Mouse (Mus musculus) G1E-ER4 (cell line): Measurements from ENCODE around the gene Frg2f1. TPM values are rescaled to one million over a fixed set of nuclear protein-coding genes. Genes with fewer than 3 reads are reported as not detected.
"Not testable (repeated sequence)": the region's sequence is repeated elsewhere in the genome, so short reads cannot be mapped to it uniquely, and the experiment has no call there.

Experiments
- GATA1 ChIP-seq: IDR thresholded peaks from one replicate; pipeline ENCODE4 v1.8.0; 2012; ENCODE audit warnings: low read length, inconsistent platforms
- polyA plus RNA-seq: library from polyadenylated mRNA; stranded (reverse); fragments of >175 nt; gene quantifications from 2 replicates; pipeline ENCODE4 v1.2.3, GENCODE M21; 2012

The Frg2f1 gene
- polyA plus RNA-seq, result 5.6 and 11.9 TPM in 2 replicates

DNA sequence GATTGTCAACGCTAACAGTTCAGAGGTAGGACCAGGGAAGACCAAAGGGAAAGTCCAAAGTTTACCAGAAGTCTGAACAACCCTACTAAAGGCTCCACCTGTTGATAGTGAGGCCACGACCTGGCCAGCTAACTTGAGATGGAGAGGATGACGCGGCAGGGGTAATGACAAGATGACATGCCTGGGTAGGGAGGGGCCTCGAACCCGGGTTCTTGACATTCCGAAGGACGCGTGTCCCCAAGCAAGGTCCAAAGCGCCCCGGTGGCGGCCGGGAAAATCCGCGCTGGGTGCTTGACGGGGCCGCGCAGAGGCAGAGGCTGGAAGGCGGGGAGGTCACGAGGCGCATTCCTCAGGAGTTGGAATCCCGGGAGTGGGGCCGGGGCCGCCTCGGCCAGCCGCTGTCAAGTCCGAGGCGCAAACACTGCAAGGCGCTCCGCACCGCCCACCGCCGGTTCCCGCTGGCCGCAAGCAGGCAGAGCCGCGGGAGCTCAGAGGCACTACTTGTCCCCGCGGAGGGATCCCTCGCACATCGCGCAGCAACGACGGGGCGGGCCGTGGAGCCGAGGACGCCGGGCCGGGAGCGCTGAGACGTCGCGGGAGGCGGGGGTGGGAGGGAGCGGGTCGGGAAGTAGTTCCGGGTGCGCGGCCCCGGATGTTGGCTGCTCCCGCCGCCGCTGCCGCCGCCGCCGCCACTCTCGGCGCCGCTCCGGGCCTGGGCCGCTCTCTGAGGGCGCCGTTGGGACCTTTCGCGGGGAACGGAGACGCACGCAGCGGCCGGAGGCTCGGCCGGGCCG, at the start of gene Frg2f1:
Gene Frg2f1, minus strand, starts transcription at position 499 of the 794 bp plus-strand sequence.
- no peak for TF ChIP-seq GATA1

DNA sequence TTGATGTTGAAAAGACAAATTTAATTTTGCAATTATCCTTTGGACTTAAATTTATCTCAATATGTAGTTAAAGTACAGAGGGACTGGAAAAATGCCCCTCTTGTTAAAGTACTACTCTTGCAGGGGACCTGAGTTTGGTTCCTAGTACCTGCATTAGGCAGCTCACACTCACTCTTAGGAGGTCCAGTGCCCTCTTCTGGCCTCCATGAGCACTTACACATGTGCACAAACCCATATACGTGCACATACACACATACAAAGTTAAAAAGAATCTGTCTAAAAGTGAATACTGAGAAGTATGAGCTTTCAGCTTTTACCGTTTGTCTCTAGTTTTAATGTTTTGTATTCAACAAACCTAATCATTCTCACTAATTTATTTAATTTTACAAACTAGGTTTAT, 48.7 kb upstream of the Frg2f1 start:
- TF ChIP-seq GATA1, result no peak

DNA sequence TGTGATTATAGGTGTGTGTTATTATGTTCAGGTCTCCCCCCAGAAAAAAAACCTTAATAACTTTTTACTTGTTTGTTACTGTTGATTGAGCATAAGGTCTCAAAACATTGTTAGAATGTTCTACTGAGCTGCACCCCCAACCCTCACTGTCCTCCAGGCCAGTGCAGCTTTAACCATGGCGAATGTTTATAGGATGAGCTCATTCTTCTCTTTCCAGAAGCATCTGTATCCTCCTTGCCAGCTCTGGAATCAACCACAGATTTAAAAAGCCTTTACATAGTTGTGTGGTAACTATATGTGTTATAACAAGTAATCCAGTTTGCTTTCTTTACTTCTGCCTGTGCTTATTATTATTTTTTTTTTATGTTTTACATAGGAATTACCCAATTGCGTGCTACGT, 36.1 kb upstream of the Frg2f1 start:
- TF ChIP-seq GATA1, result no peak

DNA sequence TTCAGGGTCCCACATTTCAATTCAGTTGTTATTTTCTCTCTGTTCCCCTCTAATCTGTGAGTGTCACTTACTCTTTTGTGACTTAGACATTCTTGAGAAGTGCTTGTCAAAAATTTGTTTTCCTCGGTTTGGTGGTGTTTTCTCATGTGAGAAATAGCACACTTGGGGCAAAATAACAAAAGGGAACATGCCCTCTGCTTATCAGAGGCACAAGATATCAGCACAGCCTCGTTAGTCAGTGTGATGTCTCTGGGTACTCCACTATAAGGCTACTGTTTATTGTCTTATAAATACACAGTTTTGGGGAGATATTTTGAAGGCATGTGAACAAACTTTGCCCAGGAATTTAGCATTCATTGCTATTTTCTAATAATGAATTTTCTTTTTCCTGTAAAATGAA, 35.2 kb upstream of the Frg2f1 start:
- TF ChIP-seq GATA1, result no peak

DNA sequence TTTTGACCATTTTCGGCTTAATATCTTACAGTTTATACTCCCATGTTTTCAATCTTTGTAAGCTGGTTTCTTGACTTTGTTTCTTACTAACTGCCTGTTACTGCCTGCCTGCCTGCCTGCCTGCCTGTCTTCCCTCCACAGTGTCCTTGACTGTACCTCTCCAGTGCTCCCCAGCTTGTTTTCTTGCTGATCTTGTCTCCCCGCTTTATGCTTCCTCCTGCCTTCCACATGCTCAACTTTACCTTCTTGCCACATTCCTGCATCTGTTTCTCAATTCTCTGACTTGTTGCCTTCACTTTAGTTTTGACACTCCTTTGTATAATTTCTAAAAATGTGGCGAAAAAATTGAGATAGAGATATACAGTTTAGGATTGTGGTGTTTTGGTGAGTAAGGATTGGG, 33.4 kb upstream of the Frg2f1 start:
- TF ChIP-seq GATA1, result no peak

DNA sequence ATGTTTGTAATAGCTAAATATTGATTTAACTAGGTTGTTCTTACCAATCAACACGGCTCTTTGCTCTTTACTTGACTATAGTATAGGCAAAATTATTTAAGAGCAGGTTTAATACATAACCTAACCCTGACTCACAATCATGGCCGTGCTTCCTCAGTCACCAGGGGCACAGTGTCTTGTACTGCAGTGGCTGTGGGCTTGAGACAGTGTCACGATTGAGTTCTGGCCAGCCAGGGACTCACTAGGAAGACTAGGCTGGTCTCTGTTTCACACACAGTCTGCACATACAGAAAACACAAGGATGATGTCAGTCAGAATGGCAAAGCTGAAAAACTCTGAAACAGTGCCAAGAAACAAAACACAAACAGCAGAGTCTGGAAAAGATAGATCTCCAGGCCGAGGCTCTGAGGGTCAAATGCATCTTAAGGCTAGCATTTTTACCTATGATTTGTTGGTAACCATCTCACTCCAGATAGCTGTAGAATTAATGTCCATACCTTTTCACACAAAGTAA, 27.1 kb upstream of the Frg2f1 start:
- TF ChIP-seq GATA1, result no peak

DNA sequence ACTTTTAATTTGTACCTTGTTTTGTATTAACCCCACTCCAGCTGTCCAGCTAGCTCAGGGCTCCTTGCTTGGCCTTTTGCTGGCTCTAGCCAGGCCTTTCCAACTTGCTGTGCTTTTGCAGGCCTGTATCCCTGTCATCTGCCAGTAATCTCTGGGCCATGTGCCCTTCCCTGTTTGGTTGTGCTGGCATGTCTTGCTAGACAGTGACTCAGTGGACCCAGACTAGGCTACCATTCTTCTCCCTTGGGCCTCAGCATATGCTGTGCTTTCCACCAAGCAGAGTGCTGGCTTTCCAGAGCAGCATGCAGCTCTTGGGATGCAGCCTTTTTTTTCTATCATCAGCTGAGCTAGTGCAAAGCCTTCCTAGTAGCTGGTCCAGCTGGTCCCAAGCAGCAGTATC, 23.8 kb upstream of the Frg2f1 start:
- no peak for TF ChIP-seq GATA1

DNA sequence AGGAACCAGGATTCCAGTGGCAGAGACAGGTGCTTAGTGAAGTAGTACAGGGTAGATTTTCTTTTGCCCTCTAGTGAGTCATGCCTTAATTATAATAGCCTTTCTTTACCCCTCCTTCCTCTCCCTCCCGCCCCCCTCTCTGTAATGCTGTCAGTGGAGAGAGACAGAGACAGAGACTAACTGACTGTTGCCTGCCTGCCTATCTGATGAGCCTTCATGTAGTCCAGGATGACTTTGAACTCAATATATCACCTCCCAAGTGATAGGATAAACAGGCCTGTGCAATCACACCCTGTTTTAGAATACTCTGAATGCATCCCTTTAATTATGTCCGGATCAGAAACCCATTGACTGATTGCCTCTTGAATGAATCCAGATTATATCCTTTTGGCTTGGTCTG, 16.1 kb upstream of the Frg2f1 start:
- no peak for TF ChIP-seq GATA1

DNA sequence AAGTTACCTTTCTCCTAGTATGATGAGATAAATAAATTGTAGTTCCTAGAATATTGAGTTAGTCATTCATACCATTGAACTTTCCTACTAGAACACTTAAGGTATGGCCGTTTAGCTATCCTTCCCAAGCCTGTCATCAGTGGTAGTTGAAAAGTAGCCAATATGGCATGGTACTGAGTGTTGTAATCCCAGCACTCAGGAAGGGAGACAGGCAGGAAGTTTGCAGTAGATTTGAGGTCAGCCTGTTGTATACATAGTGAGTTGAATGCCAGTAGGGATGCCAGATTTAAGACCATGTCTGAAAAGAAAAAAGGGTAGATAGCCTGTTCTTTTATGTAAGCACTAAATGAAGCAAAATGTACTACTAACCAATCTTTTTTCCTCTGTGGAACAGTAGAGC, 11.5 kb upstream of the Frg2f1 start:
- no peak for TF ChIP-seq GATA1

DNA sequence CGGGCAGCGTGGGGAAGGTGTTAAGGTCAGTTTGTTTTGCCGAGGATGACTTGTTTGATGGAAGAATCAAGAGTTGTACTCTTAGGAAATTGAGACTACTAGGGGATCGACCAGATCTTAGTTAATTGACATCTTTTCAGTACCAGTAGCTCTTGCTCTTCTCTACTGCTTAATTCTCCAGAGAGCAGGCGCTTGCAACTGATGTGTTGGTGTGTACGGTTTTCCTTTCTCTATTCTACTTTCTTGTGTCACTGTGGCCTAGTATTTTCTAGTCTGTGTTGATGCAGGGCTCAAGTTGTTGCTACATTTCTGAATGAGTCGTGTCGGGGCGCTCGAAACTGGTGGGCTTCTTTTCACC, 1.2 kb upstream of the Frg2f1 start:
- no peak for TF ChIP-seq GATA1

DNA sequence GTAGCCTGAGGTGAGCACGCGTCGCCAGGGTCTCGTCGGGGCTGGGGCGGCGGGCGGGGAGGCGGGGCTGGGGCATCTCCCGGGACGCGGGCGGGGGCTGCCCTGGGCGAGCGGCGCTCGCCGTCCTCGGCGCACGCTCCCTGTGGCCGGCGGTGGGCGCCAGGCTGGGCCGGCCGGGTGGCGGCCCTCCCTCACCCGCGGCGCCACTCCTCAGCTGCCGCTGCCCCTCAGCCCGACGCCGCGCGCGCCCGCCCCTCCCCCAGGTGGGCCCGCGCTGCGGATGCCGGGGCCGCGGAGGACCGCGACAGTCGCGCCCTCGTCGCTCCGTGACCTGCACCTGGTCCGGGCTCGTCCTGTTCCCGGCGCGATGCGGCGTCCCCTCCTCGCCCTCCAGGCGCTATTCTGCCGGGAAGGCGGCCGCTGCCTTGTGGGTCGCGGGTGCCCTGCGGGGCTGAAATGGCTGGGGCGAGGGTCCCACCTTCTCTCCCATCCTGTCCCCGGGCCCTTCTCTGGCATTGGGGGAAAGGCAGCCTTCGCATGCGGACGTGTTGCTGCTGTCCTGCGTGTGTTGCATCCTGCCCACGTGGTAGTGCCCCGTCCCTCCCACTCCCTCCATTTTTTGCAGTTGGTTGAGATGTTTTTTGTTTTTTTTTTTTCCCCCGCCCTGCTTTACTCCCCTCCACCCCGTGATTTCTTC, 655 bp upstream of the Frg2f1 start:
- no peak for TF ChIP-seq GATA1

DNA sequence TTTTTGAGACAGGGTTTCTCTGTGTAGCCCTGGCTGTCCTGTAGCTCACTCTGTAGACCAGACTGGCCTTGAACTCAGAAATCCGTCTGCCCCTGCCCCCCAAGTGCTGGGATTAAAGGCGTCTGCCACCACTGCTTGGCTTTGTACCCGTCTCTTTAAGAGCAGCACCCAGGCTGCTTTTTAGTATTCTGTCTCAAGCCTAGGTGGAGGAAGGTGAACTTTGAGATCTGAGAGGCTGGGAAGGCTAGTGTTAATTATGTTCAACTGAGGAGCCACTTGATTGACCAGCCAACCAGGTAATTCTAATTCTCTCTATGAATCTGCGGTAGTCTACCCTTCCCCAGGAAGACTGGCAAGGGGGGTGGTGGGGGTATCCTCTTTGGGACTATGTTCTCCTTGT, 1.9 kb downstream of the Frg2f1 start:
- TF ChIP-seq GATA1, result no peak

DNA sequence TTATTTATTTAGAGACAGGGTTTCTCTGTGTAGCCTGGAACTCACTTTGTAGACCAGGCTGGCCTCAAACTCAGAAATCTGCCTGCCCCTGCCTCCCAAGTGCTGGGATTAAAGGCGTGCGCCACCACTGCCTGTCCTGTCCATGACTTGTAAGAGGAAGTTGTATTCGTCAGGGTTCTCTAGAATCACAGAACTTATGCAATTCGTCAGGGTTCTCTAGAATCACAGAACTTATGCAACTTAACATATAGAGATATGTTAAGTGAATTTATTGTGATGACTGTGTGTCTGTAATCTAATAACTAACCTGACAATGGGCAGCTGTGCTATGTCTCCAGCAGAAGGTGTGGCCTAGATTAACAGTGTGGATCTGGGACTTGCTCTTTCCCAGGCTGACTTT, 2.7 kb downstream of the Frg2f1 start, which contains the start of gene Foxj3:
Gene Foxj3, plus strand, starts transcription at position 390 of the 400 bp plus-strand sequence.
- not testable (repeated sequence) for TF ChIP-seq GATA1

DNA sequence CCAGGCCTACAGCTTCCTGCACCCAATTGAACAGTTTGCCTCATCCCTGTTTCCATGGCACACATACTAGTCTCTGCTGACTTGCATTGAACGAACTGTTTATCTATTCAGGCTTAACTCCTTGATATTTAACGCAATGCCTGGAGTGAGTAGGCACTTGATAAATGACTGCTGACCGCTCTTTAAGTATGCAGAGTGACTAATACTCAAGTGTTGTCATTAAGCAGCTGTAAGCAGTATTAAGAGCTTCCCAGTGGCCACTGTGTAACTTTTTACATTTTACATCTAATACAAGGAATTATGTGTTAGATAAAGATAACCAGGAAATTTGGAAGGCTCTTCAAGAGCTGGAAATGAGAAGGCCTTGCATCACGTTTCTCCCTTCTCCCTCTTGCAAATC, 4.2 kb downstream of the Frg2f1 start:
- no peak for TF ChIP-seq GATA1

DNA sequence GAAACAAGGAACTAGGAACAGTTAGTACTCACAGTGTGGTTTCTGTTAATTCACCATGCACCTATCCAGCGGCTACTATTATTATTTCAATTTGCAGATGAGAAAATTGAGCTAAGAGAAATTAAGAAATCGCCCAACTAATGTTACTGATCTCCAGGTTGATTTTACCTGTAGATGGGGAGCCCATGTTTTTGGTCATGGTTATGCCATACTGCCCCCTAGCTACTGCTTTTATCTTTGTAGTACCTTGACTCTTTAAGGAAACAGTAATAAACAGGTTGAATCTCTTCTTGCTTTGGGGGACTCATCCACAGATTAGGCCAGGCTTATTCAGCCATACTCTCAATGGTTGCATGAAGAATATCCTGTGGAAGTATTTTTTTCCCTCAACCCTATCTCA, 7.5 kb downstream of the Frg2f1 start:
- TF ChIP-seq GATA1, result no peak

DNA sequence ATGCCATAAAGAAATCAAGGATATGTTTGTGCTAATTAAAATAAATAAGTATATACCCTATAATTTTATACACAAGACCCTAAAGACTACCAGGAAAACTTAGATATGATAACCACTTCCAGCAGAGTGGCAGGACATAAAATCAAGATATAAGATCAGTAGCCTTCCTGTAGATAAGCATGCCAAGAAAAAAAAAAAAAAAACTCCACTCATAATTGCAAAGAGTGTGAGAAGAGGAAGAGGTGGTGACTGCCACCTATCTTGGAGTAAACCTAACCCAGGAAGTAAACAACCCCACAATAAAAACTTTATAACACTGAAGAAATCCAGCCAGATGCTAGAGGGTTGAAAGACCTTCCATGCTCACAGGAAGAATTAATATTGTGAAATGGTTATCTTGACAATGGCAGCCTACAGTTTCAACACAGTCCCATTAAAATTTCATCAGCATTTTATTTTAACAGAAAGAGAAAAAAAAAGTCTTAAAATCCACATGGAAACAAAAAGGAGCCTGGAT, 12.9 kb downstream of the Frg2f1 start:
- no peak for TF ChIP-seq GATA1

DNA sequence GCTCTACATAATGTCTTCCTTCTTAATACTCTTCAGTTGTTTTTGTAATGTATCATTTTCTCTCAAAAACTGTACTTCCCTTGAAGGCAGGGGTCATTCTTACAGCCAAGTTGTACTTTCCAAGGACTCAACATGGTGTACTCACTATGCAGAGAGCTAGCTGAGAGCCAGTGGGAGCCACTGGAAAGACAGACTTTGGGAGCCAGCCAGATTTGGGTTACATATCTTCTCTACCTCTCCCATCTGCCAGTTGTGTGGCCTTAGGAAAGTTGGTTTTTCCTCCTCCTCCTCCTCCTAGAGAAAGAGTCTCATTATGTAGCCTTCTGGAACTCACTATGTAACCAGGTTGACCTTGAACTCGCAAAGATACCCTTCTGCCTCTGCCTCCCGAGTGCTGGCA, 14.9 kb downstream of the Frg2f1 start:
- no peak for TF ChIP-seq GATA1

DNA sequence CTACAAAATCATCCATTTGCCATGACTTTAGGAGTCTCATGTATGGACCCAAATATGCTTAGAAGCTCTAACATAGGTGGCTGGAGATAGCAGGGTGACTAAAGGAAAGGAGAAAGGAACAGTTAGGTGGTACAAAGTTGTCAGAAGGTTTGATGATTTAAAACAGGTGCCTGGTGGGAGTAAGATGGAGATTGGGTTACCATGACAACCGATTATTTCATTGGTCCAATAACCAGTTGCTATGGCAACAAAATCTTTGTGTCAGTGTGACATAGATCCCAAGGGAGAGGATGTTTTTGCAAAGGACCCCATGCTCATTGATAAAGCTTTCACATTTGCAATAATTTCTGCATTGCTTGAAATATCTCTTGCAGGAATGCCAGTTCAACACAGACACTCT, 15.3 kb downstream of the Frg2f1 start:
- no peak for TF ChIP-seq GATA1
